Mouse (Mus musculus) heart, postnatal 0 days (tissue): ENCODE measurements around the gene Fibp.

Source experiments
- CTCF ChIP-seq: IDR thresholded peaks from 2 replicates; pipeline ENCODE4 v1.5.1; 2016; ENCODE audit warnings: antibody characterized with exemption, control low read depth, low read depth
- EP300 ChIP-seq: IDR thresholded peaks from 2 replicates; pipeline ENCODE4 v1.6.1; 2016; ENCODE audit warnings: antibody characterized with exemption, low read depth

DNA sequence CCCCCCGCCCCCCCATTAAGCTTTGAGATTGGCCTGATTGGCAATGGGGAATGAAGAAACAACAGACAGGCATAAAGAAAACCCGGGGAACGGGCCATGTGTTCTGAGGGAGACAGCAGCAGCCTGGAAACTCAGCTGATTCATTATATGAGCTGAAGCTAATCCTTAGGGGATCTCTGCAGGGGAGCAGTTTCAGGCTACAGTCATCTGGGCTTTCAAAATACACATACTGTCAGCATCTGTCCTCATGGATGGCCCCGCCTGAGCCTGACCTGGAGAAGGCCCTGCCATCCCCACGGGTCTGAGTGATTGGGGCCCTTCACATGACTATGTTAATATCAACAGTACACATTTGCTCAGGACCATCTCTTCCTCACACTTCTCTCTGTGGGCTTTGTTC is 11.4 kb downstream of the Fibp start:
- TF ChIP-seq CTCF, result no peak
- TF ChIP-seq EP300, result no peak
